Mouse (Mus musculus) ES-Bruce4 (cell line): ENCODE data around the gene Rcor2.

ENCODE experiments used
- EP300 ChIP-seq: IDR thresholded peaks from 2 replicates; pipeline ENCODE4 v1.6.1; 2011; ENCODE audit warnings: low read depth, low read length; ENCODE audit not compliant: insufficient read depth
- POLR2A ChIP-seq: IDR thresholded peaks from one replicate; pipeline ENCODE4 v1.8.1; 2011; ENCODE audit warnings: low read length; ENCODE audit not compliant: insufficient read depth

- TF ChIP-seq EP300: no peak
- no peak for TF ChIP-seq POLR2A
These were observed 46.5 kb downstream of the Rcor2 start for GRCm38 (mm10) chr19:7313660-7314059.
